Mouse (Mus musculus) left cerebral cortex, postnatal 25 days (tissue): ENCODE data around the gene Cd19. TPM values are rescaled to one million over a fixed set of nuclear protein-coding genes. Genes with fewer than 3 reads are reported as not detected.

Experiments
- DNase-seq, 2 experiments: peaks; one replicate each; pipeline ENCODE4 v3.0.0; 2022; ENCODE audit warnings: low spot score in 2 of 2, mixed read lengths in 1 of 2
- intact Hi-C: fragments of 180-260 bp; cut with DNase I; formaldehyde crosslinking; loops from one replicate; pipeline ENCODE4 v1.15.1; 2025
- total RNA-seq, 2 experiments: library from RNA; stranded (reverse); gene quantifications; 2 replicates each; pipeline ENCODE4 v1.2.3; 2021

Cd19 gene
- total RNA-seq = not detected

DNA sequence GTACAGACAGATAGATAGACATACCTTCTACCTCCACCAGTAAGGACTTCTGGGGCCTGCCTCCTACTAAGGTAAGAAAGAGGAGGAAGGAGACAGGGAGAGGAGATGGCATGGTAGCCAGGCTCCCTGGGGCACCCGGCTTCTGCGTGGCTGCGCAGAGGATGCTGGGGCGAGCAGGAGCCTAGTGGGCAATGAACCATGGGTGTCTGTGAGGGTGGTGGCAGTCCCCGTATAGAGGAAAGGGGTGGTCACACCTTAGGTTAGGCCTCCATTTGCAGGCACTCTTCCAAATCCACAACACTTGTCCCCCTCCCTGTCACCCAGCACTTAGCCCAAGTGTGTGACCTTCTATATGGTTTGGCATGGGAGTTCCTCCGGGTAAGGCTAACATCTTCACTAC, at the start of gene Cd19:
Gene Cd19, minus strand, starts transcription at position 165 of the 400 bp plus-strand sequence.
- DNase-seq = no peak
- intact Hi-C loops = no loop called here

DNA sequence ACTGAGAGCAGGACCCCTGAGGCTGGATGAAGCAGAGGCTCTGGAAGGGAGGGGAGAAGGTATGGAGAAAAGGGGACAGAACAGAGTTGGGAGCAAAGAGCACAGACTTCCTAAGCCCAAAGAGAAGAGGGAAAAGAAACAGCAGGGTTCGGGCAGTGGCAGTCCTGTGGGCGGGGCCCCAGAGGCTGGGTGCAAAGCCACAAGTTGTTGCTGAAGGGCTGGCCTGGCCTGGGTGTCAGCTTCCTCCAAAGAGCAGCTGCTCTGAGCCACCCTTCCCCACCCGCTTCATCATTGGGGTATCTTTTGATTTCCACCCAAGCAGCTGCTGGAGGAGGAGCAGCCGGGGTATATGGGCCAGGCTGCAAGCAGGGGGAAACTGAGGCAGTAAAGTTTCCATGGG, 49.4 kb upstream of the Cd19 start:
- no peak for DNase-seq
- intact Hi-C loops = no loop called here

DNA sequence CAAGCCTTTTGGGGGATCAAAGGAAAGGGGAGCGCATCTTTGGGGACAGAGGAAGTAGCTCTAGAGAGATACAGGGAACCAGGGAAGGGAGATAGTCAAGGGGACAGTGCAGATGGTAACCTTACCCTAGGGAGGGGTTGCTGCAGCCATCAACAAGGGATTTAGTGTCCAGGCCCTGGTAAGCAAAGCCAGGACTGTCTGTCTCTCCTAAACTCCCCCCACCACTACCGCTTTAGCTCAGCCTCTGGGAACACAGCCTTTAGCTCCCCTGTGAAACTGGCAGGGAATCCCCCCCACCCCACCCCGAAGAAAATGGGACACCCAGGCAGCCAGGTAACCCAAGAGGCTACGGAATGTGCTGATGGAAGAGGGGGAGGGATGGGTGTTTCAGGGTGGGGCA, 48.9 kb upstream of the Cd19 start:
- DNase-seq = no peak
- intact Hi-C loops = no loop called here

DNA sequence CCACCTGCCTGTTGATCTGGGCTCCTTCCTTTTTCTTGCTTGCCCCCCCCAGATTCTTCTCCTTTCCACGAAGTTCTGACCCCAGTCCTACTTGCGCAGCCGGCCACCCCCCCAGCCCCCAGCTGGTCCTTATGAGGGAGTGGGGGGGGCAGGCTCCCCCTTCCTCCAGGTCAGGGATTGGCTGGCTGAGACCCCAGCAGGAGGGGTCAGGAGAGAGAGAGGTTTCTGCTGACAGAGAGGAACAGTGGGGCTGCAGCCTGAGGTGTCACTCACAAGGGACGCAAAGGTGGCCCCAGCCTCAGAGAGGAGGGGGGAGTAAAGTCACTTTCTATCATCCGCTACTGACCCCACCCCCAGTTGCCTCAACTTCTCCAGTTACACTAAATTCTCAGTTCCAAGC, 48.3 kb upstream of the Cd19 start, which contains the start of gene Atp2a1:
Gene Atp2a1, minus strand, starts transcription at position 105 of the 400 bp plus-strand sequence.
- intact Hi-C loops = no loop called here
- no peak for DNase-seq

DNA sequence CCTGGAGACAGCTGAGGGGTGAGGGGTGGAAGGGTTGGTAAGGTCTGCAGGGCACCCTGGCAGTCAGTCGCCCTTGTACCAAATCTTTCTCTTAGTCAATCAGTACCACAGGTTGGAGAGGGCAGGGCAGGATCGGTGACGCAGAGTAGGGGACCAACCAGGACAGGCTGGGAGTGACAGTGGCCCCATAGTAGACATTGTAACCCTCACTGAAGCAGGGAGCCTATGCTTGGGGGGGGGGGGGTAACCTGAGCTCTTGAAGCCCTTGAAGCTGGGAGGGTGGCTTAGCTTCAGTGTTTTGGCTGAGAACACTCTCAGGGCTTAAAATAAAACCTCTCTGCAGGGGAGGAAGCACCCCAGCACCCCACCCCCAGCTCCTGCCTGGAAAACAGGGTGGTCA, 46.9 kb upstream of the Cd19 start:
- intact Hi-C loops = no loop called here
- no peak for DNase-seq

- no peak for DNase-seq
- intact Hi-C loops = no loop called here
Measured at GRCm38 (mm10) chr7:126460623-126461399, 46.1 kb upstream of the Cd19 start.

GRCm38 (mm10) chr7:126458844-126459618, 44.3 kb upstream of the Cd19 start:
- DNase-seq = no peak
- intact Hi-C loops = no loop called here

DNA sequence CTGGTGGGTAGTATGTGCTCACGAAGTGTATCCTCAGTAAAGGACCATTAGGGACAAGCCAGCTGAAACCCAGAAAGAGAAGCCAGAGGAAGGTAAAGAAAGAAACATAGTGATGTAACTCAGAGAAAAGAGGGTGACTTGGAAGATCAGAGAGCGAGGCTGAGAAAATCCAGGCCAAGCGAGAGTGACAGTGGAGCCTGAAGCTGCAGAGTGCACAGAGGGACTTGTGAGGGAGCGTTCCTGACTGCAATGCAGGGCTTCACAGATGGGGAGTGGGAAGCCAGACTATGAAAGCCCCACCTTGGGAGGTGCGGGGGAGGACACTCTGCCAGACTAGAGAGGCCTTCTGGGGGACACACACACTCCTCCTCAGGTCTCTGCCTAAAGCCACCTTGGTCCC, 43.5 kb upstream of the Cd19 start:
- DNase-seq = no peak
- intact Hi-C loops = no loop called here

DNA sequence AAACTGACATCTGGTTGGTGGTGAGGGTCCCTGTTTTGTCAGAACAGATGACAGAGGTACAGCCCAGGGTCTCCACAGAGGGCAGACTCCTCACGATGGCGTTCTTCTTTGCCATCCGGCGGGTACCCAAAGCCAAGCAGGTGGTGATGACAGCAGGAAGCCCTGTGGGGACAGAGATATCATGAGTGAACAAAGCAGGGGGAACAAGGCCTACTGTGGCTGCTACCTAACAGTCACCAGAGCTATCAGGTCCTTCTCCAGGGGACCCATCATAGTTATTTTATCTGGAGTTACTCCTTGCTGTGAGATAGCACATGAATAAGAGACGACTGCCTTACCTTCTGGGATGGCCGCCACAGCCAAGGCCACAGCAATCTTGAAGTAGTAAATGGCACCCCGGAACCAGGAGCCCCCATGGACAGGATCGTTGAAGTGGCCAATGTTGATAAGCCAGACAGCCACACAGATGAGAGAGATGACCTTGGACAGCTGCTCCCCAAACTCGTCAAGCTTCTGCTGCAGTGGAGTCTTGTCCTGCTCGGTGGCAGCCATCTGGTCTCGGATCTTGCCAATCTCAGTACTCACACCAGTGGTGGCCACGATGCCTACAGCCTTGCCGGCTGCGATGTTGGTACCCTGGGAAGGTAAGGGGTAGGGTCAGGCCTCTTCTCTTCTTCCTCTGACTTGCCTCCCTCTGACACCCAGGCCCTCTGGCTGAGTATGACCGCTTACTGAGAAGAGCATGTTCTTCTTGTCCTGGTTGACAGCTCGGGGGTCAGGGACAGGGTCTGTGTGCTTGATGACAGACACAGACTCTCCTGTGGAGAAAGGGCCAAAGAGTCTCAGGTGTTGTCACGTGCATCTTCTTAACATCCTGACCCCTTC, 41.9 kb upstream of the Cd19 start:
- DNase-seq = no peak
- intact Hi-C loops = no loop called here

GRCm38 (mm10) chr7:126455242-126455641, 40.6 kb upstream of the Cd19 start:
- DNase-seq = no peak
- intact Hi-C loops = no loop called here

DNA sequence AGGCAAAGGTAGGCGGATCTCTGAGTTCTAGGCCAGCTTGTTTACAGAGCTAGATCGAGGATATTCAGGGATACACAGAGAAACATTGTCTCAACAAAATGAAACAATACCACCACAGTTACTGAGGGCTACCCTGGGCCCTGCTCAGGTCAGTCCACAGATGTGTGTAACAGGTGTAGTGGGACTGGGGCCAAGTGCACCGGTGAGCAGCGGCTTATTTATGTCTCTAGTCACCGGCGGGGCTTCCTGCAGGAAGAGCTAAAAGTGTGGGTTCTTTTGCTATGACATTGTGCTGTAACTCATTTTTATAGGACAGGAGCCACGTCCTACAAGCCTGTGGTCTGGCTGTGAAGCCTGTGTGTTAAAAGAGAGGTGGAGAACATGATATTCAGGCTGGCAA, 39.2 kb upstream of the Cd19 start:
- intact Hi-C loops = no loop called here
- no peak for DNase-seq

DNA sequence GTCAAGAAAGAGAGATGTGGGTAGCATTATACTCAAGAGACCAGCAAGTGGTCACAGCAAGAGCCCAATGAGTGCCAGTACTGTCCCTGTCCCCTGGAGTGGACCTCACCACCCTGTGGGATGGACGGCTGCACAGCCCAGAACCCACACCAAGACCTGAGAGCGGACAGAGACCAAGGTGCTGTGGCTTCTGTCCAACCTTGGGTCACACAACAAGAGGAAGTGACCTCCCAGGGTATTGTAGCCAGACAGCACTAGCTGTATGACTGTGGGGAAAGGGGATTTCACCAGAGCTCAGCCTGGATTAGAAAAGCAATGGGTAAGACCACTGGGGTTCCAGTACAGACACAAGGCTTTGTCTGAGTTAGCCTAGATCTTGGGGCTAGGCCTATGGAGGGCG, 37.6 kb upstream of the Cd19 start:
- intact Hi-C loops = no loop called here
- no peak for DNase-seq

DNA sequence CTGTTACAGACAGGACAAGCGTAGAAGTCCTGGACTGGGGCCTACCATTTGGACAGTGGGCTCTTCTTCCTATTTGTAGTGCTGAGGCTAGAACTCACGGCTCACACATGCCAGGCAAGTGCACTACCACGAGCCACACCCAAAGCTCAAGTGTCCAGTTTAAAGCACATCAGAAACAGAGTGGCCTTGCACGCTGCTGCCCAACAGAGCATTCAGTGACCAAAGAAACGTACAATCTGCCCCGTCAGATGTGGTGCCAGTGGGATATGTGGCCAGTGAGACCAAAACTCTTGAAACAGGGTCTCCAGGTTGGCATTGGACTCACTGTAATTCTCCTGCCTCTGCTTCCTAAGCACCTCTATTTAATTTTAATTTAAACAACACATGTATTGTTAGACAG, 36.0 kb upstream of the Cd19 start:
- intact Hi-C loops = no loop called here

GRCm38 (mm10) chr7:126449991-126450390, 35.3 kb upstream of the Cd19 start:
- no peak for DNase-seq
- intact Hi-C loops = no loop called here

More for the DNA sequence above, 36.0 kb upstream of the Cd19 start:
- no peak for DNase-seq

GRCm38 (mm10) chr7:126448481-126448880, 33.8 kb upstream of the Cd19 start:
- no peak for DNase-seq
- intact Hi-C loops = no loop called here

DNA sequence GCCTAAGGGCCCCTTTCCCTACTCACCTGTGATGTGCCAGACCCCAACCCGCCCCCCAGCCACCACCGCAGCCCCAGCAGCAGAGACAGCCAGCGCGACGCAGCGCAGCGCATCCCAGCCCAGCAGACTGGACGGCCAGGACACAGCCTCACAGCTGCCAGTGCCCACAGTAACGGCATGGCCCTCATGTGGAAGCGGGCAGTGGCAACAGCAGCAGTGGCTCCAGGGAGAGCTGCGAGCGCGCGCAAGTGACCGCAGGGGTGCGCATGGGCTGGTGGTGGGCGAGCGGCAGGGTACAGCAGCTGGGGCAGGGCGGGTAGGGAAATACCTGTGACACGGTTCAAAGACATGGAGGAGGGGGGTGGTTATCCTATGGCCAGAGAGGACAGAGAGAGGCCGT, 31.5 kb upstream of the Cd19 start:
- DNase-seq = no peak
- intact Hi-C loops = no loop called here

- intact Hi-C loops = no loop called here
- no peak for DNase-seq
Measured at GRCm38 (mm10) chr7:126445104-126445815, 30.6 kb upstream of the Cd19 start.

DNA sequence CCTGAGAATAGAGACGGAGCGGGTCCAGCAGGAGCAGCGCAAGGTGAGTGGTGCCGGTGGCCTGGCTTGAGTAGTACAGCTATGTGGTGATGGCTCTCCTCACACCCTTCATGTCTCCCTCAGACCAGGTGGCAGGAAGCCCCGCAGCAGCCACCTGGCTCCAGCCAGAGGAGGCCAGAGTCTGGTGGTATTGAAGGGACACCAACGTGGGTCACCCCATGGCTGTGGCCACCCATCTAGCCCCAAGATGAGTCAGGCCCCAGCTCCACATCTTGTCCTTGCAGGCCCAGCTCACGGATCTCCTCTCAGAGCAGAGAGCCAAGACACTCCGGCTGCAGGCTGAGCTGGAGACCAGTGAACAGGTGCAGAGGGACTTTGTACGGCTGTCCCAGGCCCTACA, 29.8 kb upstream of the Cd19 start:
- intact Hi-C loops = no loop called here
- DNase-seq = no peak

GRCm38 (mm10) chr7:126443997-126444396, 29.3 kb upstream of the Cd19 start:
- no peak for DNase-seq
- intact Hi-C loops = no loop called here

GRCm38 (mm10) chr7:126440134-126440533, 25.4 kb upstream of the Cd19 start:
- DNase-seq = no peak
- intact Hi-C loops = no loop called here
